Mouse (Mus musculus): ENCODE results near the gene Fam50a.

Fam50a gene

GRCm38 (mm10) chrX:74281732-74282394 lies 31.0 kb upstream of the Fam50a start, which contains the start of the genes Taz and Dnase1l1:
Gene Taz (plus strand): TSS chrX:74281912.
Gene Dnase1l1 (minus strand): TSS chrX:74282337.
- Histone ChIP-seq H3K4me1 (replicated peaks; ENCODE audit: low read depth, low read length) (peaks cover 15% of the 10 kb centered on the region), H3K9me3 (ENCODE audit: low read length) (no peaks in the 10 kb centered on the region), H3K4me3 (replicated peaks; ENCODE audit: low read length) (peak within 1 kb of the TSS; percentile 86), H3K36me3 (ENCODE audit: insufficient read depth, low read length) (peaks cover 21% of the 10 kb centered on the region), H3K27me3 (ENCODE audit: insufficient read depth, low read length) (no peaks in the 10 kb centered on the region)
- TF ChIP-seq CTCF (conservative IDR thresholded peaks at IDR 0.05; ENCODE audit: low read length), result no peak
- TF ChIP-seq POU5F1 (IDR thresholded peaks at IDR 0.05; ENCODE audit: borderline replicate concordance, low read length), result no peak
- TF ChIP-seq NANOG (IDR thresholded peaks at IDR 0.05; ENCODE audit: borderline replicate concordance, low read length), result no peak

- Histone ChIP-seq H3K36me3 (ENCODE audit: insufficient read depth, low read length) (peaks cover 25% of the 10 kb centered on the region), H3K4me3 (replicated peaks; ENCODE audit: low read length) (peak overlapping the region; percentile 86), H3K4me1 (replicated peaks; ENCODE audit: low read depth, low read length) (peaks cover 15% of the 10 kb centered on the region), H3K9me3 (ENCODE audit: low read length) (no peaks in the 10 kb centered on the region), H3K27me3 (ENCODE audit: insufficient read depth, low read length) (no peaks in the 10 kb centered on the region)
- TF ChIP-seq POU5F1 (IDR thresholded peaks at IDR 0.05; ENCODE audit: borderline replicate concordance, low read length), result no peak
- TF ChIP-seq CTCF (conservative IDR thresholded peaks at IDR 0.05; ENCODE audit: low read length), result no peak
- no peak for TF ChIP-seq NANOG (IDR thresholded peaks at IDR 0.05; ENCODE audit: borderline replicate concordance, low read length)
Observed at GRCm38 (mm10) chrX:74282395-74283091, 30.3 kb upstream of the Fam50a start.

- peaks cover 15% of the 10 kb centered on the region for H3K4me1 ChIP-seq (replicated peaks; ENCODE audit: low read depth, low read length)
- H3K4me3 ChIP-seq (replicated peaks; ENCODE audit: low read length), result peak overlapping the region; percentile 86
- TF ChIP-seq POU5F1 (IDR thresholded peaks at IDR 0.05; ENCODE audit: borderline replicate concordance, low read length) (no peak), CTCF (conservative IDR thresholded peaks at IDR 0.05; ENCODE audit: low read length) (no peak), NANOG (IDR thresholded peaks at IDR 0.05; ENCODE audit: borderline replicate concordance, low read length) (no peak)
- H3K9me3 ChIP-seq (ENCODE audit: low read length), result no peaks in the 10 kb centered on the region
- peaks cover 30% of the 10 kb centered on the region for H3K36me3 ChIP-seq (ENCODE audit: insufficient read depth, low read length)
- H3K27me3 ChIP-seq (ENCODE audit: insufficient read depth, low read length), result no peaks in the 10 kb centered on the region
Observed at GRCm38 (mm10) chrX:74283092-74283437, 29.8 kb upstream of the Fam50a start.

GRCm38 (mm10) chrX:74293431-74293830 lies 19.4 kb upstream of the Fam50a start:
- Histone ChIP-seq H3K9me3 (ENCODE audit: low read length) (no peaks in the 10 kb centered on the region), H3K4me1 (replicated peaks; ENCODE audit: low read depth, low read length) (peaks cover 10% of the 10 kb centered on the region), H3K36me3 (ENCODE audit: insufficient read depth, low read length) (peaks cover 17% of the 10 kb centered on the region), H3K4me3 (replicated peaks; ENCODE audit: low read length) (no peak overlapping the region), H3K27me3 (ENCODE audit: insufficient read depth, low read length) (no peaks in the 10 kb centered on the region)
- no peak for TF ChIP-seq CTCF (conservative IDR thresholded peaks at IDR 0.05; ENCODE audit: low read length)

GRCm38 (mm10) chrX:74296538-74297448 lies 16.0 kb upstream of the Fam50a start, which contains the start of gene Atp6ap1:
Gene Atp6ap1 (plus strand): TSS chrX:74297097.
- Histone ChIP-seq H3K9me3 (ENCODE audit: low read length) (no peaks in the 10 kb centered on the region), H3K4me1 (replicated peaks; ENCODE audit: low read depth, low read length) (peaks cover 20% of the 10 kb centered on the region), H3K4me3 (replicated peaks; ENCODE audit: low read length) (peak within 1 kb of the TSS; percentile 88), H3K36me3 (ENCODE audit: insufficient read depth, low read length) (peaks cover 34% of the 10 kb centered on the region), H3K27me3 (ENCODE audit: insufficient read depth, low read length) (no peaks in the 10 kb centered on the region)
- no peak for TF ChIP-seq NANOG (IDR thresholded peaks at IDR 0.05; ENCODE audit: borderline replicate concordance, low read length)
- no peak for TF ChIP-seq CTCF (conservative IDR thresholded peaks at IDR 0.05; ENCODE audit: low read length)
- TF ChIP-seq POU5F1 (IDR thresholded peaks at IDR 0.05; ENCODE audit: borderline replicate concordance, low read length), result no peak

GRCm38 (mm10) chrX:74298348-74298747 lies 14.5 kb upstream of the Fam50a start:
- no peaks in the 10 kb centered on the region for H3K9me3 ChIP-seq (ENCODE audit: low read length)
- no peak for TF ChIP-seq CTCF (conservative IDR thresholded peaks at IDR 0.05; ENCODE audit: low read length)
- no peak for TF ChIP-seq POU5F1 (IDR thresholded peaks at IDR 0.05; ENCODE audit: borderline replicate concordance, low read length)
- no peak for TF ChIP-seq NANOG (IDR thresholded peaks at IDR 0.05; ENCODE audit: borderline replicate concordance, low read length)
- no peak overlapping the region for H3K4me3 ChIP-seq (replicated peaks; ENCODE audit: low read length)
- no peaks in the 10 kb centered on the region for H3K27me3 ChIP-seq (ENCODE audit: insufficient read depth, low read length)
- peaks cover 20% of the 10 kb centered on the region for H3K4me1 ChIP-seq (replicated peaks; ENCODE audit: low read depth, low read length)
- peaks cover 50% of the 10 kb centered on the region for H3K36me3 ChIP-seq (ENCODE audit: insufficient read depth, low read length)

GRCm38 (mm10) chrX:74299721-74300120 lies 13.1 kb upstream of the Fam50a start:
- Histone ChIP-seq H3K27me3 (ENCODE audit: insufficient read depth, low read length) (no peaks in the 10 kb centered on the region), H3K9me3 (ENCODE audit: low read length) (no peaks in the 10 kb centered on the region), H3K4me3 (replicated peaks; ENCODE audit: low read length) (no peak overlapping the region), H3K36me3 (ENCODE audit: insufficient read depth, low read length) (peaks cover 60% of the 10 kb centered on the region), H3K4me1 (replicated peaks; ENCODE audit: low read depth, low read length) (peaks cover 32% of the 10 kb centered on the region)
- TF ChIP-seq NANOG (IDR thresholded peaks at IDR 0.05; ENCODE audit: borderline replicate concordance, low read length) (no peak), CTCF (conservative IDR thresholded peaks at IDR 0.05; ENCODE audit: low read length) (no peak), POU5F1 (IDR thresholded peaks at IDR 0.05; ENCODE audit: borderline replicate concordance, low read length) (no peak)

All from E14TG2a.4 (cell line).